Mouse (Mus musculus) liver, embryonic 14.5 days (tissue): ENCODE results near the gene Hba-x.

ENCODE experiments used
- CTCF ChIP-seq: IDR thresholded peaks from 2 replicates; pipeline ENCODE4 v1.5.1; 2016; ENCODE audit warnings: antibody characterized with exemption, low read depth, control low read depth
- EP300 ChIP-seq: IDR thresholded peaks from 2 replicates; pipeline ENCODE4 v1.6.1; 2016; ENCODE audit warnings: antibody characterized with exemption, low read depth

DNA sequence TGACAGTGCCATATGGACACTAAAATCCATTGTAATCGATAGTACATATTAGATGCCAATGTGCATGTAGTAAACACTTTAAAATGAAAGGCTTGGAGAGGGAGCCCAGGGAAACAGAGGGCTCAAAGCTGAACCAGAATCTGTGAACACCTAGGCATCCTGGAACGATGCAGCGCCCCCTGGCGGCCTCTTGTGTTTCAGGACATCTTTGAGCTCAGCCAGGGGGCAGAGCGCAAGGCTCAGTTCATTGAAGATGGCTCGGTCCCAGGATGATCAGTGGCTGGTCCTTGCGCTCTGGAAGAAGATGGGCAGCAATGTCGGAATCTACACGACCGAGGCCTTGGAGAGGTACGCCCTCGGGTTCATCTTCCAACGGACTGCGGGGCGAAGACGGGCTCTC, 23.7 kb downstream of the Hba-x start, which contains the start of gene Hbq1a:
- TF ChIP-seq CTCF (peak; percentile 95), EP300 (0 out of 2 replicates have a peak, but pooled peaks have one; percentile 10)
